Mouse (Mus musculus) olfactory bulb, adult 2 months (tissue): ENCODE data around the gene Gemin5.

Experiments used
- CTCF ChIP-seq: fragments of 200-500 bp; IDR thresholded peaks from 2 replicates; pipeline ENCODE4 v1.5.1; 2012; ENCODE audit warnings: low read depth, mild to moderate bottlenecking, low read length, moderate library complexity; ENCODE audit not compliant: insufficient read depth
- POLR2A ChIP-seq: fragments of 200-500 bp; IDR thresholded peaks from 2 replicates; pipeline ENCODE4 v1.6.1; 2012; ENCODE audit warnings: mild to moderate bottlenecking, low read depth, low read length, moderate library complexity; ENCODE audit not compliant: insufficient read depth

DNA sequence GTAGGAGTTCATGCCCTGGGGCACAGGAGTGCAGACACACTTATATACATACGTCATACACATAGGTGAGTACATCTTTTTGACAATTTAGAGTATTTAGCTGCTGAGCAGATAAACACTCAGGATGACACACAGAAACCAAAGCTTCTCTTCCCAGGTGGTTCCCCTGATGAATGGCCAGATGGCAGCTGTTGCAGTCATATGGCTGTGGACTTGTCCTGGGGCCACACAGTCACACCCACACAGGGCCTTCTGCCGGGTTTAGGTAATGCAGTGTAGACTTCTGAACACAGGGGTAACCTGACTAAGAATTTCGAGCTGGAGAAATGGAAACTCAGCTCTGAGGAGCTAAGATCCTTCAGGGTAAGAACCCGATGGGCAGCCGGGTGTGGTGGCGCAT, 86.6 kb downstream of the Gemin5 start:
- TF ChIP-seq CTCF (no peak), POLR2A (no peak)
